Mouse (Mus musculus): Measurements from ENCODE around the gene Cdh22. TPM values are rescaled to one million over a fixed set of nuclear protein-coding genes. Genes with fewer than 3 reads are reported as not detected.

The Cdh22 gene
- polyA plus RNA-seq, 1 experiment, result not detected

DNA sequence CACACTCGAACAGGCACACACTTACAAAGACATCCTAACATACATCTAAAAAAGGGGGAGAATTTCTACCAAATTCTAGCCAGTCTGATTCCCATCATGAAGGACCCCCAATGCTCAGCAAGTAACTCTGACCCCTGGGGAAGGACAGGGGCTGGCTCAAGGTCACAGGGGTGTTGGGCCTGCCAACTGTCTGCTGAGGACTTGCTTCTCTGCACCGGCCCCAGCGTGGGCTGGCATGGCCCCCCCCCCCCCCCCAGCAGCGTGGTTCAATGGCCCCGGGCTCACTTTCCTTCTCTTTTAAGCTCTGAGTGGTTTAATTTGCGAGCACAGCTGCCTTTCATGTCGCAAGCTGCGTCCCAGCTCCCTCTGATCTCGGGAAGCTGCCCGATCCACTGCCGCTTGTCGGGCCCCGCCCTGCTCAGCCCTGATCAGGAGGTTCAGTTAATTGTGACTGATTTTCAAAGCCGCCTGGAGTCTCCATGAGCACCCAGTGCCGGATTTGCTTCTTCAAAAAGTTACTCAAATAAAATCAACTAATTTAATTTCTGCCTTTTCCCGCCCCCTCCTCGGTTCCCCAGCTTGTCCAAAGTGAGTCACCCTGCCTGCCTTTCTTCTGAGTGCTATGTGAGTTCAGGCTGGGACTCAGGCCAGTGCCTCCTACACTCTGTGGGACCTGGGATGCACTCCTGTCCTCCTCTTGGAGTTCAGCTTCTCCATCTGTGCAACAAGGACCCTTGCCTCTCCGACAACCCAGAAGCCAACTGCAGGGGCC is 67.8 kb downstream of the Cdh22 start:
- H3K27ac ChIP-seq (ENCODE audit: insufficient read depth, low read length), result no peak overlapping the region
- H3K4me3 ChIP-seq (ENCODE audit: insufficient read depth, low read length), result no peak overlapping the region
- peaks cover 2% of the 10 kb centered on the region for H3K4me1 ChIP-seq (ENCODE audit: control insufficient read depth, insufficient read depth, low read length)
- TF ChIP-seq POLR2A (IDR thresholded peaks at IDR 0.05; ENCODE audit: low read depth, low read length) (no peak), CTCF (IDR thresholded peaks at IDR 0.05; ENCODE audit: borderline replicate concordance, insufficient read depth, low read length) (no peak)

DNA sequence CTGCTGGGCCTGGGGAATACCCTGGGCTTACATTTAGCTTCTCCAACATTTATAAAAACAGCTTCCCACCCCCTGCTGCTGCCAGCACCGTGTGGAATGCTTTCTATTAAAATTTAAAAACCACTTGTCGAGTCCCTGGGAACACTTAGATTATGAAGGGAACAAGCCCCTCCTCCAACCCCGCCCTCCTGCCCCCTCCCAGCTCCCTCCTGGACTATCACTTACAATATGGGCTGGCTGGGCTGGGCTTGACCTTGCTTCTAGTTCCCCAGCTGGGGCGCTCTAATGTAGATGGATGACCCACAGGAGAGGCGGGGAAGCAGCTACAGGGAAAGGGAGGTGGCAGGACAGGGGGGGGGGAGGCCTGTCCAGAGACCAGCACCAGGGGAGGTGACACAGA is 72.4 kb downstream of the Cdh22 start:
- no peak for TF ChIP-seq POLR2A (IDR thresholded peaks at IDR 0.05; ENCODE audit: low read depth, low read length)
- no peak for TF ChIP-seq CTCF (IDR thresholded peaks at IDR 0.05; ENCODE audit: borderline replicate concordance, insufficient read depth, low read length)

DNA sequence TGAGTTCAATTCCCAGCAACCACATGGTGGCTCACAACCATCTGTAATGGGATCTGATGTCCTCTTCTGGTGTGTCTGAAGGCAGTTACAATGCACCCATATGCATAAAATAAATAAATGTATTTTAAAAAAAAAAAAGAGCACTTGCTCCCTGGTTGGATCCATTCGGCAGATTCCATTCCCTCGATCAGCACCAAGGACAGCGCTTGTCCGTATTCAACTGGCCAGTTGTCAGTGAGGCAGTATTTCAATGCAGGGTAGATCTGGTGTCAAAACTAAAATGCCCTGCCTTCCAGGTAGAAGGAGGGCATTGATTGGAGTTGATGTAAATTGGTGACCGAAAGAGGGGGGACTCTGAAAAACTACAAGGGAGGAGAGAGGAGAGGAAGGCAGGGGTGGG is 74.2 kb downstream of the Cdh22 start:
- Histone ChIP-seq H3K4me1 (ENCODE audit: control insufficient read depth, insufficient read depth, low read length) (no peaks in the 10 kb centered on the region), H3K27ac (ENCODE audit: insufficient read depth, low read length) (no peak overlapping the region), H3K4me3 (ENCODE audit: insufficient read depth, low read length) (no peak overlapping the region)
- TF ChIP-seq CTCF (IDR thresholded peaks at IDR 0.05; ENCODE audit: borderline replicate concordance, insufficient read depth, low read length), result no peak
- no peak for TF ChIP-seq POLR2A (IDR thresholded peaks at IDR 0.05; ENCODE audit: low read depth, low read length)

More for the DNA sequence above, 72.4 kb downstream of the Cdh22 start:
- H3K27ac ChIP-seq (ENCODE audit: insufficient read depth, low read length), result no peak overlapping the region
- H3K4me1 ChIP-seq (ENCODE audit: control insufficient read depth, insufficient read depth, low read length), result peaks cover 1% of the 10 kb centered on the region
- H3K4me3 ChIP-seq (ENCODE audit: insufficient read depth, low read length), result no peak overlapping the region

DNA sequence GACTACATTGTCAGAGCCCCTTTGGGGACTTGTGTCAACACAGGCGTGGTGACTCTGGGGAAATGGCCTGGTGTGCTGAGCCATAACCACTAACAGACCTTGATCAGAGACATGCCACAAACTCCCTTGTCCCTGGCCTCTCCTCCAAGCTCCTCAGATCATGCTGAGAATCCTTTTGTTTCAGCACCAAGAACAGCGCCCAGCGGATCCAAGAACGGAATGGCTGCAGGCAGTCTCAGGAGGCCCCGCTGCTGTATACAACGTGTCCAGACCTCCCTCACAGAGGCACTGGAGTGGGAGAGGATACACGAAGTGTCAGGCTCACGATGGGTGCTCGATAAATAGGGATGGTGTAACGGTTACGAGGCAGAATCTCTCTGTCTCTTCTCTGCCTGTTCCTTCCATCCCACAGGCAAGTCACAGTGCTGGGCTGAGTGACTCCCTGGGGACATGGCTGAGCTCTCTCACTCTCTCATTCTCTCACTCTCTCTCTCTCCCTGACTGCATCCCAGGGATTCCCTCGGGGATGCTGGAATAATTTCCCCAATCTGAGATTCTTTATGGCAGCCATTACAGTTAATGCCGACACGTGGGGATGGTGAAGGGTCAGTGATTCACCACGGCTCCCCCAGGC is 75.5 kb downstream of the Cdh22 start:
- TF ChIP-seq POLR2A (IDR thresholded peaks at IDR 0.05; ENCODE audit: low read depth, low read length) (no peak), CTCF (IDR thresholded peaks at IDR 0.05; ENCODE audit: borderline replicate concordance, insufficient read depth, low read length) (no peak)
- no peaks in the 10 kb centered on the region for H3K4me1 ChIP-seq (ENCODE audit: control insufficient read depth, insufficient read depth, low read length)
- H3K4me3 ChIP-seq (ENCODE audit: insufficient read depth, low read length), result no peak overlapping the region
- no peak overlapping the region for H3K27ac ChIP-seq (ENCODE audit: insufficient read depth, low read length)

DNA sequence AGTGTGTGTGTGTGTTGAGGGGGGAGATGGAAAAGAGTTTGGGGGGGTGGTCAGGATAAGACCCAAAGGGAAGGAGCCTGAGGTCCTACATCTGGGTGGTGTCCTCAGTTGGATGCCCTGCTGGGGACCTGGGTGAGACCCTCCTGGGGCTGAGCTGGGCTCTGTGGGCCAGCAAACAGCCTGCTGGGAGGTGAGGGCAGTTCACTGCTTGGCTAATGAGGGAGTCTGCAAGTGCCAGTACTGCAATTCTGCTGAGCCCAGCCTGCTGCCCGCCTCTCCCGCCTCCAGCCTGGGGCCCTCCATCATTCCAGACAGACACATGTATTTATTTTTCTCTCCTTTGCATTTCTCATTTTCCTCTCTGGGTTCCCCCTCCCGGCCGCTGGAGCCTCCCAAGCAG is 76.3 kb downstream of the Cdh22 start:
- no peak for TF ChIP-seq POLR2A (IDR thresholded peaks at IDR 0.05; ENCODE audit: low read depth, low read length)
- Histone ChIP-seq H3K4me3 (ENCODE audit: insufficient read depth, low read length) (no peak overlapping the region), H3K27ac (ENCODE audit: insufficient read depth, low read length) (no peak overlapping the region)

DNA sequence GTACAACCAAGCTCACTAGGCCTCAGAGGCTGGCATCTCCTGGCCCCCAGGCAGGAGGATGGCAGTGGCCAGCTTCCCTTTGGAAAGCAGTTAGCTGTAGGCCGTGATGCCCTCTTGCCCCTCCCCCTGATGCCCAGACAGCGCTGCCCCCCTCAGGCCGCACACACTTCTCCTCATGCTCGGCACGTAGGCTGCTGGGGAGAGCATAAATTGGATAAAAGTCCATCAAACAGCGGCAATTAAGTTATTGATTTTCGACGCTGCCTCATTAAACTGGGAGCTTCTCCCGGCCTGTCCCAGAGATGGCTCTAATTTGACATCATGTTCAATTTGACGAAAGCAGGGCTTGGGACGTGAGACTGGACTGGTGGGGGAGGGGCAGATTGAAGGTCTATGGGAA is 76.8 kb downstream of the Cdh22 start:
- no peaks in the 10 kb centered on the region for H3K4me1 ChIP-seq (ENCODE audit: control insufficient read depth, insufficient read depth, low read length)
- TF ChIP-seq POLR2A (IDR thresholded peaks at IDR 0.05; ENCODE audit: low read depth, low read length) (no peak), CTCF (IDR thresholded peaks at IDR 0.05; ENCODE audit: borderline replicate concordance, insufficient read depth, low read length) (no peak)
- no peak overlapping the region for H3K4me3 ChIP-seq (ENCODE audit: insufficient read depth, low read length)
- no peak overlapping the region for H3K27ac ChIP-seq (ENCODE audit: insufficient read depth, low read length)

More for the DNA sequence above, 76.3 kb downstream of the Cdh22 start:
- no peaks in the 10 kb centered on the region for H3K4me1 ChIP-seq (ENCODE audit: control insufficient read depth, insufficient read depth, low read length)

DNA sequence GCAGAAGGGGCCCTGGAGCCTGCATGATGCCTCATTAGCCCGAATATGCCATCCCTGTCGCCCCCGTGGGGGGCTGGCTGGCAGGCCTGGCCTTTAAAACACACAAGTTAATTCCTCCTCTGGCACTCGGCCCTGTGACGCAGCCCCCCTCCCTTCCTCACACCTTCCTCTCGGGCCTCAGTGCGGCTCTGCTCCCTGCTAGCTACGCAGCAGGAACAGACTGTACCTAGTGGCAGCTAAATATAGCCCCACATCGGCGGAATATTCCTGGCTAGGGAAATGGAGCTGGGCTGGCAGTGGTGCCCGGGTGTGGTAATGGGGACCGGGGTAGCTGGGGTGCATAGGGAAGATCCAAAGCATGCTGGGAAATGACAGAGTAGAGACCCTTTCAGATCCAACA is 81.6 kb downstream of the Cdh22 start:
- TF ChIP-seq CTCF (IDR thresholded peaks at IDR 0.05; ENCODE audit: borderline replicate concordance, insufficient read depth, low read length) (no peak), POLR2A (IDR thresholded peaks at IDR 0.05; ENCODE audit: low read depth, low read length) (no peak)
- no peak overlapping the region for H3K4me3 ChIP-seq (ENCODE audit: insufficient read depth, low read length)
- no peak overlapping the region for H3K27ac ChIP-seq (ENCODE audit: insufficient read depth, low read length)
- H3K4me1 ChIP-seq (ENCODE audit: control insufficient read depth, insufficient read depth, low read length), result no peaks in the 10 kb centered on the region

DNA sequence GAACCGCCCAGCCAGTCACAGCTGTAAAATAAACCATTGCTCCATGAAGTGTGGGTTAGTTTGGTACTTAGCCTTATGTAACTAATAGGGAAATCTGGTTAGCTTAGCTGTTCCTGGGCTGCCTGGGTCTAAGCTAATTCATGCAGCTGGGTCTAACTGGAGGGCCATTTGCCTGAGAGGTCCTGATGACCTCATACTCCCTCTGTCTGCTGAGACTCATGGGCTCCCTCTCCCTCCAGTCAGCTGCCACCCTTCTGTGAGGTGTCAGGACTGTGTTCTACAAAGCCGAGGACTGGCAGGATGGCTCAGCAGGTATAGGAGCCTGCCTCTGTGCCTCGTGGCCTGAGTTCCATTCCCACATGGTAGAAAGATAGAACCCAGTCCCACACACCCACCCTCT is 84.9 kb downstream of the Cdh22 start:
- no peaks in the 10 kb centered on the region for H3K4me1 ChIP-seq (ENCODE audit: control insufficient read depth, insufficient read depth, low read length)
- H3K4me3 ChIP-seq (ENCODE audit: insufficient read depth, low read length), result no peak overlapping the region
- H3K27ac ChIP-seq (ENCODE audit: insufficient read depth, low read length), result no peak overlapping the region
- TF ChIP-seq POLR2A (IDR thresholded peaks at IDR 0.05; ENCODE audit: low read depth, low read length) (no peak), CTCF (IDR thresholded peaks at IDR 0.05; ENCODE audit: borderline replicate concordance, insufficient read depth, low read length) (no peak)

DNA sequence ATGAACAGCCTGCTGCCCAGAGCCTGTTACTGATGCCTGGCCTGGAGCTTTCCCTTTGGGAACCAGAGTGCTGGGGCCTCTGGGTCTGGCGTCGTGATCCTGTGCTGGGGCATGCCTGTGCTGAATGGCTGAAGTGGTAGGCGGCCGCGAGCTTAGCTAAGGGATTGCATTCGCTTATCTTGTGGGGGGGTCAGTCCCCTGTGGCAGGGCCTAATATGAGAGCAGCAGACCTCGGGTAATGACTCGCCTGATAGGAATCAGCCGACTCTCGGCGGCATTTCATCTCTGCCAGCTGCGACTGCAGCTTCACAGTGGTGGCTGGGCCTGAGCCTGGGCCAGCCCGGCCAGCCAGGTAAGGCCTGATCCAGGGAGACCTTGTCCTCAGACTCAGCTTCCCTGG is 88.8 kb downstream of the Cdh22 start:
- Histone ChIP-seq H3K27ac (ENCODE audit: insufficient read depth, low read length) (no peak overlapping the region), H3K4me3 (ENCODE audit: insufficient read depth, low read length) (no peak overlapping the region), H3K4me1 (ENCODE audit: control insufficient read depth, insufficient read depth, low read length) (no peaks in the 10 kb centered on the region)
- TF ChIP-seq POLR2A (IDR thresholded peaks at IDR 0.05; ENCODE audit: low read depth, low read length) (no peak), CTCF (IDR thresholded peaks at IDR 0.05; ENCODE audit: borderline replicate concordance, insufficient read depth, low read length) (no peak)

DNA sequence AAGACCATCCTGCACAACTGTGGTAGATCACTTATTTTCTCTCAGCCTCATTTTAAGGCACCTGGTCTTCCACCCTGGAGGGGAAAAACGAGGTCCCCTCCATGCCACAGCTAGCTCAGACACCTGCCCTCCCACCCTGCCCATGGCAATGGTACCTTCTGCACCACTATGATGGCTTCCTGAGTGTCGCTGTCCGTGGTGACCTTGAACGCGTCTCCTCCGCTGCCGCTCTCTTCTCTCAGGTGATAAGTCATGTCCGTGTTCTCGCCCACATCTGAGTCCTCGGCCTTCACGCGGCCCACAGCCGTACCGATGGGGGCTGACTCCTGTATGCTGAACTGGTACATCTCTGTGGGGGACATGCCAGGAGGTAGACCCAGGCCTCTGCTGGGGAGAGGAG is 91.2 kb downstream of the Cdh22 start:
- Histone ChIP-seq H3K4me1 (ENCODE audit: control insufficient read depth, insufficient read depth, low read length) (no peaks in the 10 kb centered on the region), H3K27ac (ENCODE audit: insufficient read depth, low read length) (no peak overlapping the region), H3K4me3 (ENCODE audit: insufficient read depth, low read length) (no peak overlapping the region)
- TF ChIP-seq POLR2A (IDR thresholded peaks at IDR 0.05; ENCODE audit: low read depth, low read length), result no peak
- no peak for TF ChIP-seq CTCF (IDR thresholded peaks at IDR 0.05; ENCODE audit: borderline replicate concordance, insufficient read depth, low read length)
